Mouse (Mus musculus): Measurements from ENCODE around the gene Trmo.

GRCm38 (mm10) chr4:46347580-46348515 lies 41.4 kb downstream of the Trmo start:
- TF ChIP-seq MEF2A (IDR thresholded peaks at IDR 0.05; ENCODE audit: extremely low read depth, insufficient replicate concordance, low read depth, low read length, poor library complexity, severe bottlenecking) (no peak), NRF1 (IDR thresholded peaks at IDR 0.05; ENCODE audit: insufficient read depth, low read depth, low read length, poor library complexity, severe bottlenecking) (no peak), SMC3 (IDR thresholded peaks at IDR 0.05; ENCODE audit: low read depth, low read length) (no peak), CTCF (IDR thresholded peaks at IDR 0.05 in 2 of 3, conservative IDR thresholded peaks at IDR 0.05 in 1 of 3; ENCODE audit: control insufficient read depth in 1 of 3, insufficient read depth in 1 of 3, low read depth in 2 of 3, low read length in 3 of 3, poor library complexity in 1 of 3, severe bottlenecking in 1 of 3) (no peak), TAL1 (IDR thresholded peaks at IDR 0.05; ENCODE audit: low read length) (no peak)
